Mouse (Mus musculus): ENCODE data around the gene Dlx6.

GRCm38 (mm10) chr6:6848541-6848940, 14.6 kb upstream of the Dlx6 start:
- TF ChIP-seq CTCF (IDR thresholded peaks at IDR 0.05; ENCODE audit: control insufficient read depth, insufficient read depth, insufficient read length) = no peak
- TF ChIP-seq FOSL1 (IDR thresholded peaks at IDR 0.05; ENCODE audit: insufficient read depth, low read length, poor library complexity, severe bottlenecking) = no peak
